In the genomic region with DNA sequence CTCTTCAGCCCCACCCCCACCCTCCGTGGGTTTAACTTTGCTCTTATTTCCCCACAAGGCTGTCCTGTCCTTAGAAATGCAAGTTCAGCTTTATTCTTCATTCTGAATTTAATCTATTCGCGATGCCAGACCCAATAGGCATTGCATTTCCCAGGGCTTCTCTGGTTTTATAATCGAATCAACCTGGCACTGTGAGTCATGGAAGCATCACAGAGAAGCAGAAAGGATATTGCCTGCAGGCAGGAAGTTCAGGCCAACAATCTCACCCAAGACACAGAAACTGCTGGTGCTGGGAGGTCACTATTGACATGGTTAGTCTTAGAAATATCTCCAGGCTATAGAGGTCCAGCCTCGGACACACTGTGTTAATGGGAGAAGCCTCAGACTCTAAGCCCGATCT, we compare ENCODE assay signal across 18 mouse cellular contexts. TPM values are rescaled to one million over a fixed set of nuclear protein-coding genes. Genes with fewer than 3 reads are reported as not detected.
"Had no signal": no experiment of that assay in that cellular context is flagged by ENCODE, and none has a peak within 500 bp of the region (broad histone marks: within the 10 kb centered on the region; RNA-seq: fewer than 3 reads in every experiment).

No protein-coding gene starts in this region.

- DNase-seq: gastrocnemius, postnatal 14 days; gastrocnemius, postnatal 36 days; heart, adult 11 months; heart, adult 2 months; heart, postnatal 14 days; heart, postnatal 36 days; kidney, adult 11 months; kidney, adult 2 months; kidney, adult 9 months; kidney, postnatal 14 days; kidney, postnatal 36 days; layer of hippocampus, adult 9-11 months; layer of hippocampus, postnatal 36 days; left cerebral cortex, postnatal 4 days had no signal

RNA-seq across cellular contexts. Expression of a gene that starts 28.0 kb away (rescaled TPM):
- total RNA-seq: hematopoietic stem cell, adult 5-6 weeks; layer of hippocampus, postnatal 14 days; left cerebral cortex, postnatal 25 days; liver, adult 2 months had no signal

RNA-seq across cellular contexts. Expression of a gene that starts 30.4 kb away (rescaled TPM):
- total RNA-seq: hematopoietic stem cell, adult 5-6 weeks; liver, adult 2 months had no signal

RNA-seq across cellular contexts. Expression of a gene that starts 30.5 kb away (rescaled TPM):
- total RNA-seq: heart, adult 2 months; heart, postnatal 14 days; hematopoietic stem cell, adult 5-6 weeks; liver, adult 2 months had no signal
